Mouse (Mus musculus): ENCODE measurements around the gene Ppp1r16b. TPM values are rescaled to one million over a fixed set of nuclear protein-coding genes. Genes with fewer than 3 reads are reported as not detected.

Ppp1r16b gene
- polyA plus RNA-seq, 1 experiment from 2014 or later: 30.6 TPM

DNA sequence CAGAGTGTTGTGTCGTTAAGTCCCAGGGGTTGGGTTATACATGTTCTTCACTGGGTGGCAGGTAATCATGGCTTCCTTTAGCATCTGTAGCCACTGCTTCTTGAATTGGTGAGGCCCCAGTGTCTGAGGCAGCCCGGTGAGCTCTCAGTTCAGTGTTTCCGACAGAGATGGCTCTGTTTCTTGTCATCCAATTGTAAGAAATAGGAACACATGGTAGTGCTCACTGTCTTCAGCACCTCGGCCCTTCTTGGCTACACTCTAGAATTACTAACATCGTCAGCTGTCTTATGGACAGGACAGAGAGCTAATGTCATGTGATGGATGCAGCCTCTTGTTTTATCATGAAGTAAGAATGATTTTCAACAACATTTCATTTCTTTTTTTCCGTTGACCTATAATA, 10.0 kb downstream of the Ppp1r16b start:
- DNase-seq (ENCODE audit: low spot score) (no peak), ATAC-seq (no peak)
- Histone ChIP-seq H3K4me1 (ENCODE audit: insufficient read depth, low read depth, low read length) (peaks cover 7% of the 10 kb centered on the region), H3K27me3 (replicated peaks; ENCODE audit: insufficient read depth, low read length) (0 out of 2 replicates have a peak, but pooled peaks cover 3% of the 10 kb centered on the region), H3K9ac (replicated peaks; ENCODE audit: low read depth) (no peak overlapping the region), H3K4me2 (replicated peaks; ENCODE audit: low read depth, low read length) (no peak overlapping the region), H3K9me3 (ENCODE audit: low read length) (no peaks in the 10 kb centered on the region; the same call in 1 of the 2 replicates), H3K36me3 (ENCODE audit: insufficient read depth, low read length) (no peaks in the 10 kb centered on the region), H3K4me3 (ENCODE audit: low read depth, low read length) (no peak overlapping the region), H3K27ac (ENCODE audit: low read length) (no peak overlapping the region)
- 62% methylated on average over 6 of the region's 6 CpGs for WGBS
- no peak for TF ChIP-seq CTCF (IDR thresholded peaks at IDR 0.05)
- TF ChIP-seq EP300 (IDR thresholded peaks at IDR 0.05): no peak

DNA sequence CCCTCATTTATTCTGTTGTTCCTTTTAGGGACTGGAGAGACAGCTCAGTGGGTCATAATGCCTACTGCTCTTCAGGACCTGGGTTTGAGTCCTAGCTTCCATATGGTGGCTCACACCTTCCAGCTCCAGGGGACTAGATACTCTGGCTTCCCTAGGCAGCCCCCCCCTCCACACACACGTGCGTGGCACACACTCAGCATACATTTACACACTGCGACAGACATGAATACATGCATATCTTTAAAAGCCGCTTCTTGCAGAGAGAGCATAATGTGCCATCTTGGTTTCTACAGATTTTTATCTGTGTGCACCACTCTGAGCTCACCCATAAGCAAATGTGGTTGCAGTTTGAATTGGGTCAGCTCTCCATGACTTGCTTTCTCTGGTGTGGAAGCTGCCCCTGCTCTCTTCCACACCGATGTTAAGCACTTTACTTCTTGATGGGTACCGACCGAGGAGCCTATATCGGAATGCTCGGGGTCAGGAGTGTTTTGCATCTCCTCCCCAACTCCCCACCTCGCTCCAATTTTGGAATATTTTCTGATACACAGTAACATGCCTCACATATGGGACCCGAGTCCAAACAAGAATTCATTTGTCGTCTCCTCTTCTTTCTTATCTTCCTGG, 10.8 kb downstream of the Ppp1r16b start:
- ATAC-seq: no peak
- H3K4me3 ChIP-seq (ENCODE audit: low read depth, low read length): no peak overlapping the region

DNA sequence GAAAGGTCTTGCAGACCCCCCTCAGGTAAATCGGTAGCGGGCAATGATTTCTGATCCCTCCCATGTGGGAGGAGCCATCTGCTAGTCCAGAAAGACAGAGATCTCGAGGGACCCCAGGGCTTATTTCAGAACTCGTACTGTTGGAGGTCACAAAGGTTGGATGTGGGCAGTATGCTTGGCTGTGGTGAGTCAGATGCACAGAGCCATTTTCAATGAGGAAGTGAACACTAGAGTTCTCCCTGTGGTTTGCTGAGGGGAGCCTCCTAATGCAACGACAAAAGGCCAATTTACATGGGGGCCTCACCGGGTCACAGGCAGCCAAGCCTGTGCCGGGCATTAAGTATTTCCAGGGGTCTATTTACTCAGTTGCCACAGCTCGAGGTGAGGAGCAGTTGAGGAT, 12.7 kb downstream of the Ppp1r16b start:
- ATAC-seq: no peak
- Histone ChIP-seq H3K4me3 (ENCODE audit: low read depth, low read length) (no peak overlapping the region), H3K27ac (ENCODE audit: low read length) (no peak overlapping the region), H3K9me3 (ENCODE audit: low read length) (no peaks in the 10 kb centered on the region), H3K9ac (replicated peaks; ENCODE audit: low read depth) (no peak overlapping the region), H3K36me3 (ENCODE audit: insufficient read depth, low read length) (no peaks in the 10 kb centered on the region), H3K4me2 (replicated peaks; ENCODE audit: low read depth, low read length) (no peak overlapping the region), H3K4me1 (ENCODE audit: insufficient read depth, low read depth, low read length) (peaks cover 14% of the 10 kb centered on the region), H3K27me3 (replicated peaks; ENCODE audit: insufficient read depth, low read length) (no peaks in the 10 kb centered on the region)
- TF ChIP-seq CTCF (IDR thresholded peaks at IDR 0.05) (no peak), EP300 (IDR thresholded peaks at IDR 0.05) (no peak)
- 69% methylated on average over 8 of the region's 8 CpGs for WGBS
- no peak for DNase-seq (ENCODE audit: low spot score)

More for the DNA sequence above, 10.8 kb downstream of the Ppp1r16b start:
- H3K36me3 ChIP-seq (ENCODE audit: insufficient read depth, low read length): no peaks in the 10 kb centered on the region
- WGBS: 81% methylated on average over 12 of the region's 12 CpGs
- no peaks in the 10 kb centered on the region; the same call in 1 of the 2 replicates for H3K9me3 ChIP-seq (ENCODE audit: low read length)
- no peaks in the 10 kb centered on the region for H3K27me3 ChIP-seq (replicated peaks; ENCODE audit: insufficient read depth, low read length)
- no peak overlapping the region for H3K27ac ChIP-seq (ENCODE audit: low read length)
- peaks cover 9% of the 10 kb centered on the region for H3K4me1 ChIP-seq (ENCODE audit: insufficient read depth, low read depth, low read length)
- DNase-seq (ENCODE audit: low spot score): no peak
- no peak overlapping the region for H3K4me2 ChIP-seq (replicated peaks; ENCODE audit: low read depth, low read length)
- no peak for TF ChIP-seq EP300 (IDR thresholded peaks at IDR 0.05)
- TF ChIP-seq CTCF (IDR thresholded peaks at IDR 0.05): no peak
- H3K9ac ChIP-seq (replicated peaks; ENCODE audit: low read depth): no peak overlapping the region

DNA sequence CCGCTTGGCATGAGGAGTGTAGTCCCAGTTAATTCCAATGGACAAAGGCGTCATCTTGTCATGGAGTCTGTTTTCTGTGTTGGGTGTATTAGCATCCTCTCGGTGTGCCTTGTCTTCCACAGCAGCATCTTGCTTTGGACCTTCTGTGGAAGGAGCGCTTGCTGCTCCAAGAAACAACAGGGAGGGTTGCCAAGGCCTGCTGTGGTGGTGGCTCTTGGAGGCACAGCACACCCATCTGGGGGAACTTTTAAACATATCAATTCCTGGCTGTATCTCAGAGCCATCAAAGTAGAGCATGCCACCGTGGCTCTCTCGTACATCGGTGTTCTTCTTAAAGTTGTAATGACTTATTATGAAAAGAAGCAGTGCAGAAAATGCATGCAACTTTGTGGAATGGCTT, 13.9 kb downstream of the Ppp1r16b start:
- TF ChIP-seq EP300 (IDR thresholded peaks at IDR 0.05): no peak
- no peak for TF ChIP-seq CTCF (IDR thresholded peaks at IDR 0.05)
- Histone ChIP-seq H3K4me1 (ENCODE audit: insufficient read depth, low read depth, low read length) (peaks cover 9% of the 10 kb centered on the region), H3K9me3 (ENCODE audit: low read length) (no peaks in the 10 kb centered on the region), H3K9ac (replicated peaks; ENCODE audit: low read depth) (no peak overlapping the region), H3K27me3 (replicated peaks; ENCODE audit: insufficient read depth, low read length) (no peaks in the 10 kb centered on the region), H3K36me3 (ENCODE audit: insufficient read depth, low read length) (no peaks in the 10 kb centered on the region), H3K4me3 (ENCODE audit: low read depth, low read length) (no peak overlapping the region), H3K4me2 (replicated peaks; ENCODE audit: low read depth, low read length) (no peak overlapping the region), H3K27ac (ENCODE audit: low read length) (no peak overlapping the region)
- DNase-seq (ENCODE audit: low spot score) (no peak), ATAC-seq (no peak)
- 90% methylated on average over 7 of the region's 7 CpGs for WGBS

GRCm38 (mm10) chr2:158680357-158680889, 15.2 kb downstream of the Ppp1r16b start:
- Histone ChIP-seq H3K36me3 (ENCODE audit: insufficient read depth, low read length) (no peaks in the 10 kb centered on the region), H3K27me3 (replicated peaks; ENCODE audit: insufficient read depth, low read length) (no peaks in the 10 kb centered on the region), H3K4me1 (ENCODE audit: insufficient read depth, low read depth, low read length) (peaks cover 9% of the 10 kb centered on the region), H3K4me3 (ENCODE audit: low read depth, low read length) (no peak overlapping the region), H3K27ac (ENCODE audit: low read length) (0 out of 2 replicates have a peak overlapping the region, but pooled peaks have one; percentile 17), H3K4me2 (replicated peaks; ENCODE audit: low read depth, low read length) (no peak overlapping the region), H3K9ac (replicated peaks; ENCODE audit: low read depth) (no peak overlapping the region), H3K9me3 (ENCODE audit: low read length) (no peaks in the 10 kb centered on the region)
- peak; percentile 57 for DNase-seq (ENCODE audit: low spot score)
- ATAC-seq: peak; percentile 70
- no peak for TF ChIP-seq CTCF (IDR thresholded peaks at IDR 0.05)
- peak; percentile 92 for TF ChIP-seq EP300 (IDR thresholded peaks at IDR 0.05)
- WGBS: 53% methylated on average over 10 of the region's 10 CpGs

GRCm38 (mm10) chr2:158681714-158682113, 16.5 kb downstream of the Ppp1r16b start:
- no peaks in the 10 kb centered on the region for H3K27me3 ChIP-seq (replicated peaks; ENCODE audit: insufficient read depth, low read length)
- H3K4me2 ChIP-seq (replicated peaks; ENCODE audit: low read depth, low read length): no peak overlapping the region
- H3K4me1 ChIP-seq (ENCODE audit: insufficient read depth, low read depth, low read length): peaks cover 9% of the 10 kb centered on the region
- H3K4me3 ChIP-seq (ENCODE audit: low read depth, low read length): no peak overlapping the region
- TF ChIP-seq CTCF (IDR thresholded peaks at IDR 0.05): no peak
- TF ChIP-seq EP300 (IDR thresholded peaks at IDR 0.05): no peak
- 64% methylated on average over 6 of the region's 6 CpGs for WGBS
- H3K9me3 ChIP-seq (ENCODE audit: low read length): no peaks in the 10 kb centered on the region
- no peak overlapping the region for H3K9ac ChIP-seq (replicated peaks; ENCODE audit: low read depth)
- no peak for ATAC-seq
- no peak for DNase-seq (ENCODE audit: low spot score)
- H3K36me3 ChIP-seq (ENCODE audit: insufficient read depth, low read length): no peaks in the 10 kb centered on the region
- 0 out of 2 replicates have a peak overlapping the region, but pooled peaks have one; percentile 20 for H3K27ac ChIP-seq (ENCODE audit: low read length)
